8 mouse cellular contexts compared by ENCODE assay signal in genomic region chr10:78184531-78185380, GRCm38 (mm10). TPM values are rescaled to one million over a fixed set of nuclear protein-coding genes. Genes with fewer than 3 reads are reported as not detected.
DNase-seq lines count a peak whose midpoint lies in the region; ATAC-seq and TF ChIP-seq lines count a peak whose summit lies in the region.

Pwp2 (minus strand) TSS chr10:78185149.

- H3K4me1 ChIP-seq in erythroblast, embryonic 14.5 days (ENCODE audit: control insufficient read depth): peaks cover 33% of the 10 kb centered on the region
- H3K4me1 ChIP-seq in heart, embryonic 12.5 days (replicated peaks): peaks cover 9% of the 10 kb centered on the region
- 0 out of 2 replicates have a peak, but pooled peaks cover 5% of the 10 kb centered on the region for H3K4me1 ChIP-seq in kidney, postnatal 0 days (replicated peaks; ENCODE audit: insufficient read depth, low read length)
- H3K4me1 ChIP-seq in liver, embryonic 11.5 days (replicated peaks; ENCODE audit: control insufficient read depth, insufficient read depth, low read length): peaks cover 11% of the 10 kb centered on the region
- H3K4me1 ChIP-seq in stomach, embryonic 14.5 days (ENCODE audit: control insufficient read depth, insufficient read depth, low read length): peaks cover 7% of the 10 kb centered on the region; the same call in 1 of the 2 replicates

- H3ac ChIP-seq in C2C12 (ENCODE audit: control insufficient read depth, insufficient read length, low read depth): peak within 1 kb of the TSS; percentile 61

- peak; percentile 98 for DNase-seq in brain, embryonic 14.5 days (ENCODE audit: low read depth)
- DNase-seq in kidney, postnatal 0 days (ENCODE audit: low spot score): peak; percentile 97
- peak; percentile 85 for DNase-seq in liver, embryonic 11.5 days (ENCODE audit: low spot score)
- DNase-seq in naive thymus-derived CD4-positive, alpha-beta T cell, adult 2 months (ENCODE audit: low read depth): peak; percentile 96

- no peaks in the 10 kb centered on the region for H3K9me3 ChIP-seq in erythroblast, embryonic 14.5 days (ENCODE audit: control insufficient read depth, low read length)
- H3K9me3 ChIP-seq in heart, embryonic 12.5 days (replicated peaks): no peaks in the 10 kb centered on the region
- no peaks in the 10 kb centered on the region for H3K9me3 ChIP-seq in kidney, postnatal 0 days (replicated peaks; ENCODE audit: low read length)
- no peaks in the 10 kb centered on the region for H3K9me3 ChIP-seq in liver, embryonic 11.5 days (ENCODE audit: control insufficient read depth, low read length)
- H3K9me3 ChIP-seq in stomach, embryonic 14.5 days (ENCODE audit: control insufficient read depth, low read depth, low read length): no peaks in the 10 kb centered on the region

- H3K27ac ChIP-seq in heart, embryonic 12.5 days (ENCODE audit: poor library complexity, severe bottlenecking): peak within 1 kb of the TSS; percentile 67
- H3K27ac ChIP-seq in kidney, postnatal 0 days: peak within 1 kb of the TSS; percentile 50
- H3K27ac ChIP-seq in liver, embryonic 11.5 days (ENCODE audit: low read depth, low read length): peak within 1 kb of the TSS; percentile 84
- H3K27ac ChIP-seq in stomach, embryonic 14.5 days (ENCODE audit: low read length): peak within 1 kb of the TSS; percentile 56

- H3K79me3 ChIP-seq in C2C12 (ENCODE audit: low read depth): peaks cover 19% of the 10 kb centered on the region

- ATAC-seq in heart, embryonic 12.5 days (ENCODE audit: insufficient number of reproducible peaks, low FRiP score): peak; percentile 93
- ATAC-seq in kidney, postnatal 0 days (replicated peaks; ENCODE audit: low FRiP score, low read depth): peak; percentile 93
- ATAC-seq in liver, embryonic 11.5 days (replicated peaks; ENCODE audit: low FRiP score): peak; percentile 95
- peak; percentile 96 for ATAC-seq in stomach, embryonic 14.5 days (ENCODE audit: insufficient number of reproducible peaks, insufficient read depth, low FRiP score, low read depth)

- peak within 1 kb of the TSS; percentile 74 for H3K9ac ChIP-seq in heart, embryonic 12.5 days
- H3K9ac ChIP-seq in kidney, postnatal 0 days (ENCODE audit: low read depth, low read length): peak within 1 kb of the TSS; percentile 60
- H3K9ac ChIP-seq in liver, embryonic 11.5 days (ENCODE audit: low read depth, low read length): peak within 1 kb of the TSS; percentile 78
- peak within 1 kb of the TSS; percentile 58 for H3K9ac ChIP-seq in stomach, embryonic 14.5 days (replicated peaks; ENCODE audit: low read depth, low read length)

- H3K27me3 ChIP-seq in C2C12 (ENCODE audit: control insufficient read depth, insufficient read depth, insufficient read length): no peaks in the 10 kb centered on the region
- H3K27me3 ChIP-seq in erythroblast, embryonic 14.5 days (ENCODE audit: control insufficient read depth): no peaks in the 10 kb centered on the region
- no peaks in the 10 kb centered on the region for H3K27me3 ChIP-seq in heart, embryonic 12.5 days (replicated peaks)
- H3K27me3 ChIP-seq in kidney, postnatal 0 days (ENCODE audit: insufficient read depth, low read length): no peaks in the 10 kb centered on the region
- H3K27me3 ChIP-seq in liver, embryonic 11.5 days (replicated peaks; ENCODE audit: control insufficient read depth, insufficient read depth, low read length): no peaks in the 10 kb centered on the region
- H3K27me3 ChIP-seq in stomach, embryonic 14.5 days (ENCODE audit: control insufficient read depth, insufficient read depth, low read length): no peaks in the 10 kb centered on the region

- WGBS in heart, embryonic 12.5 days: 1% methylated on average over 47 of the region's 47 CpGs
- 2% methylated on average over 47 of the region's 47 CpGs for WGBS in kidney, postnatal 0 days
- 1% methylated on average over 47 of the region's 47 CpGs for WGBS in liver, embryonic 11.5 days
- 1% methylated on average over 47 of the region's 47 CpGs for WGBS in stomach, embryonic 14.5 days

- TF ChIP-seq POLR2A in brain, embryonic 14.5 days (IDR thresholded peaks at IDR 0.05; ENCODE audit: borderline replicate concordance, extremely low read depth, insufficient read depth, insufficient read length, poor library complexity, severe bottlenecking): 0 out of 2 replicates have a peak, but pooled peaks have one; percentile 21

- peaks cover 25% of the 10 kb centered on the region for H3K79me2 ChIP-seq in C2C12 (ENCODE audit: control insufficient read depth, insufficient read depth)

- no peak for TF ChIP-seq CTCF in C2C12 (IDR thresholded peaks at IDR 0.05; ENCODE audit: control insufficient read depth, insufficient read depth, insufficient read length)
- peak; percentile 5; the same call in 1 of the 2 replicates for TF ChIP-seq CTCF in brain, embryonic 14.5 days (IDR thresholded peaks at IDR 0.05; ENCODE audit: borderline replicate concordance, extremely low read depth, insufficient read depth, insufficient read length)
- TF ChIP-seq CTCF in kidney, postnatal 0 days (IDR thresholded peaks at IDR 0.05; ENCODE audit: low read depth): peak; percentile 19; the same call in 1 of the 2 replicates

- peaks cover 56% of the 10 kb centered on the region for H3K36me3 ChIP-seq in C2C12 (ENCODE audit: control insufficient read depth, insufficient read depth)
- peaks cover 76% of the 10 kb centered on the region for H3K36me3 ChIP-seq in erythroblast, embryonic 14.5 days (ENCODE audit: control insufficient read depth)
- H3K36me3 ChIP-seq in heart, embryonic 12.5 days: peaks cover 63% of the 10 kb centered on the region
- H3K36me3 ChIP-seq in kidney, postnatal 0 days (ENCODE audit: insufficient read depth, low read length): peaks cover 43% of the 10 kb centered on the region
- peaks cover 37% of the 10 kb centered on the region for H3K36me3 ChIP-seq in liver, embryonic 11.5 days (ENCODE audit: control insufficient read depth, insufficient read depth, low read length)
- peaks cover 52% of the 10 kb centered on the region for H3K36me3 ChIP-seq in stomach, embryonic 14.5 days (ENCODE audit: control insufficient read depth, insufficient read depth, low read length)

- H3K4me2 ChIP-seq in heart, embryonic 12.5 days: peak within 1 kb of the TSS; percentile 90
- H3K4me2 ChIP-seq in kidney, postnatal 0 days (ENCODE audit: low read length): peak within 1 kb of the TSS; percentile 86
- H3K4me2 ChIP-seq in liver, embryonic 11.5 days: peak within 1 kb of the TSS; percentile 94
- H3K4me2 ChIP-seq in stomach, embryonic 14.5 days (replicated peaks; ENCODE audit: low read depth, low read length): peak within 1 kb of the TSS; percentile 97

- peak within 1 kb of the TSS; percentile 99 for H3K4me3 ChIP-seq in C2C12 (ENCODE audit: insufficient read depth, poor library complexity, severe bottlenecking)
- H3K4me3 ChIP-seq in erythroblast, embryonic 14.5 days (replicated peaks): peak within 1 kb of the TSS; percentile 76
- peak within 1 kb of the TSS; percentile 77 for H3K4me3 ChIP-seq in heart, embryonic 12.5 days
- peak within 1 kb of the TSS; percentile 64 for H3K4me3 ChIP-seq in kidney, postnatal 0 days (replicated peaks; ENCODE audit: low read depth, low read length)
- peak within 1 kb of the TSS; percentile 90 for H3K4me3 ChIP-seq in liver, embryonic 11.5 days (ENCODE audit: low read depth, low read length)
- peak within 1 kb of the TSS; percentile 79 for H3K4me3 ChIP-seq in stomach, embryonic 14.5 days (ENCODE audit: low read depth, low read length)

TF ChIP-seq in C2C12, 6 proteins besides CTCF, POLR2A, EP300 and RAD21:
- no peak for TF ChIP-seq FOSL1 (IDR thresholded peaks at IDR 0.05; ENCODE audit: insufficient read depth, low read length, poor library complexity, severe bottlenecking)
- TF ChIP-seq MAX (IDR thresholded peaks at IDR 0.05): peak; percentile 94
TF ChIP-seq in C2C12: peak in this region for 1.

RNA-seq across cellular contexts. Expression of gene Pwp2, which starts in this region (rescaled TPM):
- polyA plus RNA-seq in C2C12 (2012; fragmentation: generic; extraction: Trizol): 32.4 TPM
- polyA plus RNA-seq in brain, embryonic 14.5 days (2012; rRNA removed): 18.7 and 19.6 TPM in 2 replicates
- 0.26 and 0.38 TPM in 2 replicates for polyA plus RNA-seq in erythroblast, embryonic 14.5 days (2012)
- 14.1 and 14.2 TPM in 2 replicates for polyA plus RNA-seq in heart, embryonic 12.5 days (2016; fragmentation: Nextera tagmentation; extraction: Ambion mirVana)
- 13.2 and 13.6 TPM in 2 replicates for polyA plus RNA-seq in kidney, postnatal 0 days (2015; fragmentation: Nextera tagmentation; extraction: Ambion mirVana)
- polyA plus RNA-seq in liver, embryonic 11.5 days (2014; fragmentation: Nextera tagmentation; extraction: Ambion mirVana): 30.8 and 35.0 TPM in 2 replicates
- polyA plus RNA-seq in stomach, embryonic 14.5 days (2014; fragmentation: Nextera tagmentation; extraction: Ambion mirVana): 14.0 and 14.1 TPM in 2 replicates

Comparison
In these comparisons a context has a peak if more than half of its experiments do, and no peak if none do; other contexts are left out.
1. Peak in every context shown above with its lines: DNase-seq, ATAC-seq, H3K4me3 ChIP-seq and H3K27ac ChIP-seq.
2. RNA of gene Pwp2 (polyA plus RNA-seq): 32.4 TPM in C2C12 (single experiment), 30.8 to 35.0 TPM in liver, embryonic 11.5 days, 18.7 to 19.6 TPM in brain, embryonic 14.5 days, 14.1 to 14.2 TPM in heart, embryonic 12.5 days, 14.0 to 14.1 TPM in stomach, embryonic 14.5 days and 13.2 to 13.6 TPM in kidney, postnatal 0 days; 0.26 to 0.38 TPM in erythroblast, embryonic 14.5 days; every median in the first group is over 10 times any median in the second.